Mouse (Mus musculus): ENCODE results near the gene Rsph3b. TPM values are rescaled to one million over a fixed set of nuclear protein-coding genes. Genes with fewer than 3 reads are reported as not detected.

The Rsph3b gene
- polyA plus RNA-seq, 1 experiment from 2014 or later = 35.7 TPM

DNA sequence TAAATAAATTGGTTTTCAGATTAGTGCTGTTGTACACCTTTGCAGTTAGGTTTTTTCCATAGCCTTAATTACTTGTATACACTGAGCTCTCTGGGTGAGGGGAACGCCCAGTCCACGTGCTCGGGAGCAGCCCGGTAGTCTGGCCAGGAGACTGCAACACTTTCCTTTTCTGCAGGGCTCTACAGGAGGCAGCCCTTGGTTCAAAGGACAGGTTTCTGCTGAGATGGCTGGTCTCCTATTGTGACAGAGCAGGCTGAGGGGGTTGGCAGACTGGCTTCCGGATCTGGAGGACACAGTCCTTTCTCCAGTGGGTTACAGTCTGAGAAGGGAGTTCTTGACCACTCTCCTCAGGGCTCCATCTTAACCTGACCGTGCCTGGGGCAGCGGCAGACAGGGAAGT is 80.7 kb downstream of the Rsph3b start:
- peak overlapping the region; percentile 38; the same call in 1 of the 2 replicates for H3K4me2 ChIP-seq (replicated peaks; ENCODE audit: low read depth)
- H3K9ac ChIP-seq (ENCODE audit: low read depth, low read length) = no peak overlapping the region
- no peaks in the 10 kb centered on the region for H3K27me3 ChIP-seq (replicated peaks; ENCODE audit: control insufficient read depth, insufficient read depth, low read length)
- peak; percentile 92 for ATAC-seq
- peaks cover 9% of the 10 kb centered on the region; the same call in 1 of the 2 replicates for H3K4me1 ChIP-seq (replicated peaks; ENCODE audit: control insufficient read depth, insufficient read depth, low read length)
- no peaks in the 10 kb centered on the region for H3K36me3 ChIP-seq (ENCODE audit: control insufficient read depth, insufficient read depth)
- H3K4me3 ChIP-seq (ENCODE audit: low read depth, low read length) = no peak overlapping the region
- WGBS = 15% methylated on average over 7 of the region's 7 CpGs
- no peaks in the 10 kb centered on the region for H3K9me3 ChIP-seq (ENCODE audit: control insufficient read depth)
- H3K27ac ChIP-seq (ENCODE audit: low read depth, low read length) = peak overlapping the region; percentile 58
- TF ChIP-seq CTCF (IDR thresholded peaks at IDR 0.05; ENCODE audit: low read depth) = no peak

DNA sequence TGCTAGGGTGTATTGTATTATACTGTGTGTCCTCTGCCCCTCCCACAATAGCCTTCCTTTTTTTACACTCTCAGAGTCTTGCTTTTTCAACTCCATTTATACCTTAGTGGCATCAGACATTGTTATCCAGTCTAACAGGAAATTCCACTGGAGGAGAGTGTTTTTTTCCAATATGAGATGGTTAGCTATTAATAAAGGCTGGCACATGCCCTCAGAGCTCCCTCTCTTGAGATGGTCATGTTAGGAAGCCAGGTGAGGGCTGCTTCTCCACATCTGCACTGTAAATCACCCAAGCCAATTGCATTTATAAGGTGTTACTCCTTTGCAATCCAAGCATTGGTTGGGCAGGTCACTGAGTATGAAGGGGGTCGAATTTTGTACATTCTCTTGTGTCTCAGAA is 81.9 kb downstream of the Rsph3b start:
- Histone ChIP-seq H3K36me3 (ENCODE audit: control insufficient read depth, insufficient read depth) (no peaks in the 10 kb centered on the region), H3K9ac (ENCODE audit: low read depth, low read length) (no peak overlapping the region), H3K27me3 (replicated peaks; ENCODE audit: control insufficient read depth, insufficient read depth, low read length) (no peaks in the 10 kb centered on the region), H3K9me3 (ENCODE audit: control insufficient read depth) (no peaks in the 10 kb centered on the region), H3K4me2 (replicated peaks; ENCODE audit: low read depth) (no peak overlapping the region), H3K4me1 (replicated peaks; ENCODE audit: control insufficient read depth, insufficient read depth, low read length) (peaks cover 15% of the 10 kb centered on the region; the same call in 1 of the 2 replicates), H3K4me3 (ENCODE audit: low read depth, low read length) (no peak overlapping the region), H3K27ac (ENCODE audit: low read depth, low read length) (no peak overlapping the region)
- no peak for TF ChIP-seq CTCF (IDR thresholded peaks at IDR 0.05; ENCODE audit: low read depth)
- WGBS = 71% methylated on average over 1 of the region's 1 CpGs
- no peak for ATAC-seq

DNA sequence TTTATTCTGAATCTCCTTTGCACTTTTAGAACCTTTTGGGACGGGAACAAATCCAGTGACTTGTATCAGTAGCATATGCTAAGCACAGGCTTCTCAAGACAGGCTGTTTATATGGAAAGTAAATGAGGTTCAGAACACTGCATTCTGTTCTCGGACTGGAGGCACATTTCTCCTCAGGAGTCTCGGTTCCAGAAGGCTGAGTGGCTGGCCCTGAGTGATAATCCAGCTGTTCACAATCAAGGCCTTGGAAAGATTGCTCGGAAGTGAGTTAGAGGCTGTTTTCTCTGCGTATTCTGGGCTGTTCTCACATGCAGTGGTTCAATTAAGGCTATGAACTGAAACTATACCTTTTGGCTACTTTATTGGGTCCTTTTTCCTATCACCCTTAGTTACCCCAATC is 82.9 kb downstream of the Rsph3b start:
- Histone ChIP-seq H3K9me3 (ENCODE audit: control insufficient read depth) (no peaks in the 10 kb centered on the region), H3K4me3 (ENCODE audit: low read depth, low read length) (no peak overlapping the region), H3K9ac (ENCODE audit: low read depth, low read length) (no peak overlapping the region), H3K4me2 (replicated peaks; ENCODE audit: low read depth) (no peak overlapping the region), H3K36me3 (ENCODE audit: control insufficient read depth, insufficient read depth) (no peaks in the 10 kb centered on the region), H3K27ac (ENCODE audit: low read depth, low read length) (no peak overlapping the region), H3K4me1 (replicated peaks; ENCODE audit: control insufficient read depth, insufficient read depth, low read length) (peaks cover 19% of the 10 kb centered on the region; the same call in 1 of the 2 replicates), H3K27me3 (replicated peaks; ENCODE audit: control insufficient read depth, insufficient read depth, low read length) (no peaks in the 10 kb centered on the region)
- no peak for ATAC-seq
- no peak for TF ChIP-seq CTCF (IDR thresholded peaks at IDR 0.05; ENCODE audit: low read depth)
- 63% methylated on average over 5 of the region's 5 CpGs for WGBS

DNA sequence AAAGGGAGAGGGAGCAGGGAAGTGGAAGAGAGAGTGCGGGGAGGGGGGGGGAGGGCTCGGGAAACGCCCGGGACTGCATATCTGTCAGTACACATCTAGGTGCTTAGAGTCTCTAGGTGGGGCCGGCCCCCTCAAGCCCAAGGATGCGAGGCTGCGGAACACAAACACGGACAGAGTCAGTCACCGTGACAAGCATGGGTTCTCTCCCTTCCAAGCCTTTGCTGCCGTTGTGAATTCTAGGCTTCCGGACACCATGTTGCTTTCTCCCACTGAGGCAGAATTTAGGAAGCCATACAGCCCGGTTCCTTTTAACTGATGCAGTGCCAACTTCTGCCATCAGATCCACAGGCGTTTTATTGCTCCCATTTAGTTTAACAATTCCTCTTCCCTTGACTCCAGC is 83.6 kb downstream of the Rsph3b start:
- no peak overlapping the region for H3K9ac ChIP-seq (ENCODE audit: low read depth, low read length)
- H3K27ac ChIP-seq (ENCODE audit: low read depth, low read length) = no peak overlapping the region
- 41% methylated on average over 13 of the region's 13 CpGs for WGBS
- peaks cover 22% of the 10 kb centered on the region for H3K4me1 ChIP-seq (replicated peaks; ENCODE audit: control insufficient read depth, insufficient read depth, low read length)
- no peak overlapping the region for H3K4me2 ChIP-seq (replicated peaks; ENCODE audit: low read depth)
- no peak for TF ChIP-seq CTCF (IDR thresholded peaks at IDR 0.05; ENCODE audit: low read depth)
- H3K27me3 ChIP-seq (replicated peaks; ENCODE audit: control insufficient read depth, insufficient read depth, low read length) = no peaks in the 10 kb centered on the region
- no peaks in the 10 kb centered on the region for H3K9me3 ChIP-seq (ENCODE audit: control insufficient read depth)
- H3K4me3 ChIP-seq (ENCODE audit: low read depth, low read length) = no peak overlapping the region
- ATAC-seq = no peak
- H3K36me3 ChIP-seq (ENCODE audit: control insufficient read depth, insufficient read depth) = no peaks in the 10 kb centered on the region

DNA sequence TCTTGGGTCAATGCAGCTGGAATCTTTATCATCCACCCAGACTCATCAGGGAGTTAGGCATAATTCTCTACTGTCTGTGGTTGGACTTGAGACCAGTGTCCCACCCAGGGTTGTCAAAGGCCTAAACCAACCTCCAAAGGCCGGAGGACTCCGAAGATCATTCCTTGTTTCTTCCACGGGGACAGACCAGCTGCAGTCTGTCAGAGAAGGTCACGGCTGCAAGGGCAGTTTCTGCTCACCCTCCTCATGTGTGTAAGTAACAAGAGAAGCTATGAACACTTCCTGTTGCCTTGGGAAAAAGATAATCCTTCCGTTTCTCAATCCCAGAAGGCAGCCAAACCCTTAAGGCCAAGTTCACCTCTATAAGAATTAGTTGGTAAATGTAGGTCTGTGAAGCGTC is 85.0 kb downstream of the Rsph3b start:
- H3K27me3 ChIP-seq (replicated peaks; ENCODE audit: control insufficient read depth, insufficient read depth, low read length) = no peaks in the 10 kb centered on the region
- ATAC-seq = no peak
- no peak for TF ChIP-seq CTCF (IDR thresholded peaks at IDR 0.05; ENCODE audit: low read depth)
- no peak overlapping the region for H3K27ac ChIP-seq (ENCODE audit: low read depth, low read length)
- H3K36me3 ChIP-seq (ENCODE audit: control insufficient read depth, insufficient read depth) = no peaks in the 10 kb centered on the region
- 67% methylated on average over 6 of the region's 6 CpGs for WGBS
- H3K9ac ChIP-seq (ENCODE audit: low read depth, low read length) = no peak overlapping the region
- no peaks in the 10 kb centered on the region for H3K9me3 ChIP-seq (ENCODE audit: control insufficient read depth)
- H3K4me1 ChIP-seq (replicated peaks; ENCODE audit: control insufficient read depth, insufficient read depth, low read length) = peaks cover 25% of the 10 kb centered on the region
- H3K4me2 ChIP-seq (replicated peaks; ENCODE audit: low read depth) = no peak overlapping the region
- no peak overlapping the region for H3K4me3 ChIP-seq (ENCODE audit: low read depth, low read length)

DNA sequence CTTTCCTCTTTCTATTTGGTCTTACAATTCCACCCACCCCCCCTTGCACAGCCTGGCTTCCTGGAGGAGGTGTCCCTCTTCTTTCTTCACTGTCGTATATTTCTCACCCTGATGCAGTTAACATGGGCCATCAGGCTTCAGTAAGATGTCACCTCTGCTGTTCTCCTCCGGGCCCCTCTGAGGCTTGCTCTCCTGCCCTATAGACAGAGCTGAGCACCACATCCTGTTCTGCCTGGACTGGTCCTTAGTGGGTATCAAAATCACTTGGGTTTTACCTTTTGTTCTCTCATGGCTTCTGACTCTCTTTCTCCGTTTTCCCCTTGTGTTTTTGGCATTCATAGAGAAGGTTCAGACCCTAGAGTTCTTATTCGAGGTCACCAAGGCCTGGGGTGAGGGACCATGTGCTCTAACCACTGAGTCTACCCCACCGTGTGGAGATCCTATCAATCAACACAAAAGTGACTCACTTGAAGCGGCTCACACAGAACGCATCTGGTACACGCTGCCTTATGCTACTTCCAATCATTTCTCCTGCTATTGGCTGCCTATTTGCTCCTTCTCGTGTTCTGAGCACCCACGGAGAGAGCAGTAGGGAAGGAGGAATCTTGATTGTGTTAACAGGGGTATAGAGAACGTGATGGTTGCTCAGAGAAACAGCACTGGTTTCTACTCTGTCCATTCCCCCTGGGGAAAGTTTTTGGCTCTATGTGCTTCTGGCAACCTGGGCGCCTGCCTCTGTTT is 86.3 kb downstream of the Rsph3b start:
- no peak for ATAC-seq

More for the DNA sequence above, 86.3 kb downstream of the Rsph3b start:
- H3K4me1 ChIP-seq (replicated peaks; ENCODE audit: control insufficient read depth, insufficient read depth, low read length) = peaks cover 20% of the 10 kb centered on the region
- H3K9me3 ChIP-seq (ENCODE audit: control insufficient read depth) = no peaks in the 10 kb centered on the region
- peak overlapping the region; percentile 25; the same call in 1 of the 2 replicates for H3K4me3 ChIP-seq (ENCODE audit: low read depth, low read length)
- H3K36me3 ChIP-seq (ENCODE audit: control insufficient read depth, insufficient read depth) = no peaks in the 10 kb centered on the region
- no peak for TF ChIP-seq CTCF (IDR thresholded peaks at IDR 0.05; ENCODE audit: low read depth)
- H3K27ac ChIP-seq (ENCODE audit: low read depth, low read length) = peak overlapping the region; percentile 84; the same call in 1 of the 2 replicates
- no peaks in the 10 kb centered on the region for H3K27me3 ChIP-seq (replicated peaks; ENCODE audit: control insufficient read depth, insufficient read depth, low read length)
- H3K4me2 ChIP-seq (replicated peaks; ENCODE audit: low read depth) = peak overlapping the region; percentile 76
- WGBS = 70% methylated on average over 12 of the region's 12 CpGs
- 0 out of 2 replicates have a peak overlapping the region, but pooled peaks have one; percentile 17 for H3K9ac ChIP-seq (ENCODE audit: low read depth, low read length)

Measured in intestine, postnatal 0 days (tissue).